Mouse (Mus musculus) E14TG2a.4 (cell line): ENCODE measurements around the gene Aifm1.
"Not testable (repeated sequence)": the region's sequence is repeated elsewhere in the genome, so short reads cannot be mapped to it uniquely, and the experiment has no call there.

Experiments used
- H3K27me3 ChIP-seq: 2 replicates; pipeline ENCODE4 v1.6.1; 2014; ENCODE audit warnings: low read length, control low read depth; ENCODE audit not compliant: insufficient read depth
- H3K36me3 ChIP-seq: 2 replicates; pipeline ENCODE4 v1.6.1; 2014; ENCODE audit warnings: low read length, control low read depth; ENCODE audit not compliant: insufficient read depth
- H3K4me1 ChIP-seq: replicated peaks from 2 replicates; pipeline ENCODE4 v1.6.1; 2014; ENCODE audit warnings: low read depth, low read length, control low read depth
- H3K4me3 ChIP-seq: replicated peaks from 2 replicates; pipeline ENCODE4 v1.5.1; 2014; ENCODE audit warnings: mild to moderate bottlenecking, low read length
- H3K9me3 ChIP-seq: 2 replicates; pipeline ENCODE4 v1.6.1; 2014; ENCODE audit warnings: low read length, control low read depth
- CTCF ChIP-seq: conservative IDR thresholded peaks from 2 replicates; pipeline ENCODE4 v1.5.1; 2014; ENCODE audit warnings: low read length
- NANOG ChIP-seq: IDR thresholded peaks from 2 replicates; pipeline ENCODE4 v1.6.1; 2014; ENCODE audit warnings: borderline replicate concordance, low read length, mixed read lengths
- POU5F1 ChIP-seq: IDR thresholded peaks from 2 replicates; pipeline ENCODE4 v1.6.1; 2014; ENCODE audit warnings: low read length, borderline replicate concordance

Aifm1 gene

GRCm38 (mm10) chrX:48452931-48453673 lies 60.3 kb downstream of the Aifm1 start:
- H3K36me3 ChIP-seq = no peaks in the 10 kb centered on the region
- no peaks in the 10 kb centered on the region for H3K9me3 ChIP-seq
- H3K4me3 ChIP-seq = peak overlapping the region; percentile 74
- TF ChIP-seq POU5F1 (no peak), NANOG (no peak), CTCF (no peak)
- H3K4me1 ChIP-seq = peaks cover 34% of the 10 kb centered on the region
- peaks cover 59% of the 10 kb centered on the region for H3K27me3 ChIP-seq

GRCm38 (mm10) chrX:48452231-48452890 lies 61.0 kb downstream of the Aifm1 start:
- Histone ChIP-seq H3K4me3 (peak overlapping the region; percentile 74; the same call in 1 of the 2 replicates), H3K36me3 (no peaks in the 10 kb centered on the region), H3K4me1 (peaks cover 34% of the 10 kb centered on the region), H3K9me3 (no peaks in the 10 kb centered on the region), H3K27me3 (peaks cover 59% of the 10 kb centered on the region)
- TF ChIP-seq POU5F1 = no peak

- no peaks in the 10 kb centered on the region for H3K9me3 ChIP-seq
- TF ChIP-seq CTCF (no peak), NANOG (no peak), POU5F1 (no peak)
- peaks cover 38% of the 10 kb centered on the region for H3K27me3 ChIP-seq
- no peaks in the 10 kb centered on the region for H3K36me3 ChIP-seq
- no peak overlapping the region for H3K4me3 ChIP-seq
- H3K4me1 ChIP-seq = peaks cover 25% of the 10 kb centered on the region
Observed at GRCm38 (mm10) chrX:48449646-48450045, 63.7 kb downstream of the Aifm1 start.

GRCm38 (mm10) chrX:48444677-48445076 lies 68.7 kb downstream of the Aifm1 start:
- no peak overlapping the region for H3K4me3 ChIP-seq
- H3K4me1 ChIP-seq = peaks cover 5% of the 10 kb centered on the region
- peaks cover 2% of the 10 kb centered on the region; the same call in 1 of the 2 replicates for H3K27me3 ChIP-seq
- H3K9me3 ChIP-seq = no peaks in the 10 kb centered on the region
- H3K36me3 ChIP-seq = no peaks in the 10 kb centered on the region
- no peak for TF ChIP-seq CTCF
- no peak for TF ChIP-seq NANOG
- TF ChIP-seq POU5F1 = no peak

GRCm38 (mm10) chrX:48441954-48442353 lies 71.4 kb downstream of the Aifm1 start:
- Histone ChIP-seq H3K9me3 (no peaks in the 10 kb centered on the region), H3K36me3 (no peaks in the 10 kb centered on the region), H3K27me3 (no peaks in the 10 kb centered on the region), H3K4me3 (no peak overlapping the region), H3K4me1 (peaks cover 9% of the 10 kb centered on the region)
- TF ChIP-seq NANOG (no peak), CTCF (no peak), POU5F1 (no peak)

GRCm38 (mm10) chrX:48441548-48441947 lies 71.8 kb downstream of the Aifm1 start:
- Histone ChIP-seq H3K4me1 (peaks cover 9% of the 10 kb centered on the region), H3K36me3 (no peaks in the 10 kb centered on the region), H3K9me3 (no peaks in the 10 kb centered on the region), H3K27me3 (no peaks in the 10 kb centered on the region), H3K4me3 (no peak overlapping the region)
- TF ChIP-seq NANOG (no peak), CTCF (no peak), POU5F1 (no peak)

GRCm38 (mm10) chrX:48439036-48439435 lies 74.3 kb downstream of the Aifm1 start:
- TF ChIP-seq POU5F1 = no peak
- TF ChIP-seq NANOG = no peak
- TF ChIP-seq CTCF = no peak
- no peaks in the 10 kb centered on the region for H3K36me3 ChIP-seq

GRCm38 (mm10) chrX:48436082-48436481 lies 77.3 kb downstream of the Aifm1 start:
- H3K27me3 ChIP-seq, H3K9me3 ChIP-seq, H3K4me3 ChIP-seq, H3K36me3 ChIP-seq: not testable (repeated sequence)
- H3K4me1 ChIP-seq = peaks cover 45% of the 10 kb centered on the region

More at GRCm38 (mm10) chrX:48439036-48439435, 74.3 kb downstream of the Aifm1 start:
- Histone ChIP-seq H3K4me3 (no peak overlapping the region), H3K27me3 (no peaks in the 10 kb centered on the region), H3K9me3 (no peaks in the 10 kb centered on the region), H3K4me1 (peaks cover 22% of the 10 kb centered on the region)

- Histone ChIP-seq H3K4me1 (peaks cover 45% of the 10 kb centered on the region), H3K27me3 (no peaks in the 10 kb centered on the region), H3K36me3 (no peaks in the 10 kb centered on the region), H3K9me3 (no peaks in the 10 kb centered on the region), H3K4me3 (no peak overlapping the region)
- no peak for TF ChIP-seq CTCF
- no peak for TF ChIP-seq NANOG
- no peak for TF ChIP-seq POU5F1
Observed at GRCm38 (mm10) chrX:48435477-48435900, 77.9 kb downstream of the Aifm1 start.
